Mouse (Mus musculus): ENCODE data around the gene Mthfd2.
"Not testable (repeated sequence)": the region's sequence is repeated elsewhere in the genome, so short reads cannot be mapped to it uniquely, and the experiment has no call there.

Gene Mthfd2

DNA sequence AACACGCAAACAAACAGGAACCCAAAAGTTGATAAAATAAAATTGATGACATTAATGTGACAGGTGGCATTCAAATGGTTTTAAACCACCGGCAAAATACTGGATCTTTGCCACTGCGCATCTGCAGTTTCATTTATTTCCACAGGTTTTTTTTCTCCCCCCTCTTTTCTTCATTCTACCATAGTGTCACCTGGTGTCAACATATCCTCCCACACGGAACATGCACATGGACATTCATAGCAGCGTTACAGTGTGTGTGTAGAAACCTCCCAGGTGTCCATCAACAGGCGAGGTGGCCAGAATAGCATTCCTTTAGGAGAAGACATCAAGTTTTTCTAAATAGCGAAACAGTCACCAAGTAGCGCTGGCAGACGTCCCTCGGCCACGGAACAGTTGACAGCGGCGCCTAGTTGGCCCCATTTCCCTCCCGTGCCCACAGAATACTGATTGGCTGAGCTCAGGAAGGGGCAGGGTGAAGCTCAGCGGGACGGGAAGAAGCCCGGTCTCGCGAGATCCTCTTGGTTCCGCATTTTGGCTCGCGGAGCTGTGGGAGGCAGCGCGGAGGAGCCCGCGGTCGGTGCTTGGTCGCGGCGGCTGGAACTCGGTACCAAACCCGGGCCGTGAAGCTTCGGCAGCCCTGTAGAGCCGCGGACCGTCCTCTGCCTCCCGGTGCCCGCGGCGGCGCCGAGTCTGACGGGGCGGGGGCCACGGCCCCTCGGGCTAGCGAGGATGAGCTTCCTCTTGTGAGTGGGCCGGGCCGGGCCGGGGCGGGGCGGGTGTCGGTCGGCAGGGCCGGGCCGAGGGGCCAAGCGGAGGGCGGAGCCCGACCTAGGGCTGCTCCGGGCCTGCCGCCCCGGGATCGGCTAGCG is at the start of gene Mthfd2, which contains the start of gene Mob1a:
Gene Mthfd2, minus strand, starts transcription at position 384 of the 869 bp plus-strand sequence.
Gene Mob1a, plus strand, starts transcription at position 492 of the 869 bp plus-strand sequence.
- DNase-seq (ENCODE audit: low spot score in 2 of 2): peak; percentile 97

DNA sequence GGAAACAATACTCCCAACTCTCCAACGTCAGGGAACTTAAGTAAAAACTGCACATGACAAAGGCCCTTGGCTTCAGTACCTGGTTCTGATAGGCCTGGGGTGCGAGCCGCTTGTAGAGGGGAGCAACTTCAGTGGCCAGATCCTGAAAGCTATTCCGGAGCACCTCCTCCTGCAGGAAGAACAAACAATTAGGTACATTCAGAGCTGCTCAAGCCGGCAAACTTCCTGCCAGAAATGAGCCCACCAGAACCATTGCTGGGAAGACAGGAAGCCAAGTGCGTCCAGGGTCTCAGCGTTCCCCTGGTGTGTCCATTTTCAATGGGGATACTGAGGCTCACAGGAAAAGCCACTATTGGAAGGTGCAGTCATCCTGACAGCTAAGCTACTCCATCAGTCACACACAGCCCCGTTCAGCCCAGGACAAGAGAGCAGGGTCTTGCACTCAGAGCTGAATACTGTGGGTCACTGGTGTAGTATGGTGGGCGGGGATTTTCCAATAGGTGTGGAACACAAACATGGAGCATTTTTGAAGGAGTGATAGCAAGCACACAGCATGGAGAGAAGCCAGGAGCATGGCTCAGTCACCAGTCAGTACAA is 48.1 kb upstream of the Mthfd2 start:
- no peak for DNase-seq (ENCODE audit: low spot score in 2 of 2)

DNA sequence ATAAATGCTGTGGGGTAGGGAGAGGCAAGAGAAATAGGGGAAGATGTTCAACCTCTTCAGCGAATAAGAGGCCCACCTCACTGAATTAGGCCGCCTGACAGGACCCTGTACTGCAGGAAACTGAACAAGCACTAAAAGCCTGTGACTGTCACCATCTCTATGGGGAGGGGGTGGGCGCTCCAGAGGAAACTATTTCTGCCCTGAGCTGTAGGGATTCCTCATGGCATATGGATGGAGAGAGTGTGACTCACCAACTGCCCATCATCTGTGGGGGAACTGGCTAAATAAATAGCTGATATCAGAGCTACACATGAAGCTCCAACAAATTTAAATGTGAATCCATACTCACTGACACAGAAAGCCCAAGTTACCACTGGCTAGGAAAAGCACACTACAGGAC is 45.6 kb upstream of the Mthfd2 start:
- no peak for DNase-seq (ENCODE audit: low spot score in 2 of 2)

DNA sequence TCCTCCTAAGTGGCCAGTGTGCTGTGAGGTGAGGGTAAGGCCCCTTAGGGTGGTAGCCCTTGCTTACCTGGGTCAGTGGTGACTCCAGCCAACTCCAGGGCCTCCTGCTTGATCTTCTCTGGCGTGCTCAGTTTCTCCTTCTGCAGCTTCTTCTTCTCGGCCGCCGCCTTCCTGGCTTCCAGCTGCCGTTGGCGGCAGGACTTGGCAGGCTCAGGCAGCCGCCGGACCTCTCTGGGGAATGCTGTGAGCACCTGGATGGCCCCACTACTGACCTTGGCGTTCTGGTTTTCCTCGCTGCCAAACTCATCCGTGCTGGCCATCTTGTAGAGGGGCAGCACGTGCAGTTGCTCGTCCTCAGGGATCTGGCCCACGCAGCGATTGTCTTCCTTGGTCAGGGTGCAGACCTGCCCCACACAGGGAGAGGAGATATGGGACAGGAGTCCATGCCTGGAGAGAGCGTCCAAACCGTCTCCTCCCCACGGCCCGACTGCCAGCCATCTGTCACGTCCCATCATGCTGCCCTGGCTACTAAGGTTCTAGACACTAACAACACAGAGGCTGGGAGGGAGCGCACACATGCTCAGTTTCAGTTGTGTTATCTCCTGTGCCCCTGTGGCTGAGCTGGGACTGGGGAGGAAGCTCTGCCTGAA is 44.7 kb upstream of the Mthfd2 start:
- DNase-seq (ENCODE audit: low spot score in 2 of 2): no peak

DNA sequence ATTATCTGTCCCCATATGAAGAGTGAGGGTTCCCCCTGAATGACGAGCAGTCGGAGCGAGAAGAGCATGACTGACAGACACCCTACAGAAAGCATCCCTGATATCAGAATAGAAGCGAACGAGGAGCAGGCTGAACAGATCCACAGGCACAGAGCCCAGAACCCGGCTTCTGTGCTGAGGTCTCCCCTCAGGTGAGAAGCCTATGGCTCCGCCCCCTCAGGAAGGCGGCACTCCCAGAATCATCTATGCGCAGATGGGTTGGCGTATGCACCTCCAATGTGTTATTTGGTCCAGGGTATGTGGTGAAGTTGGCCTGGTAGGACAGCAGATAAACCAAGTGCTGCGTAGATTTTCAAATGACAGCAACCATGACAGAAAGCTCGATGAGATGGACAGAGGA is 37.4 kb upstream of the Mthfd2 start:
- no peak for DNase-seq (ENCODE audit: low spot score in 2 of 2)

DNA sequence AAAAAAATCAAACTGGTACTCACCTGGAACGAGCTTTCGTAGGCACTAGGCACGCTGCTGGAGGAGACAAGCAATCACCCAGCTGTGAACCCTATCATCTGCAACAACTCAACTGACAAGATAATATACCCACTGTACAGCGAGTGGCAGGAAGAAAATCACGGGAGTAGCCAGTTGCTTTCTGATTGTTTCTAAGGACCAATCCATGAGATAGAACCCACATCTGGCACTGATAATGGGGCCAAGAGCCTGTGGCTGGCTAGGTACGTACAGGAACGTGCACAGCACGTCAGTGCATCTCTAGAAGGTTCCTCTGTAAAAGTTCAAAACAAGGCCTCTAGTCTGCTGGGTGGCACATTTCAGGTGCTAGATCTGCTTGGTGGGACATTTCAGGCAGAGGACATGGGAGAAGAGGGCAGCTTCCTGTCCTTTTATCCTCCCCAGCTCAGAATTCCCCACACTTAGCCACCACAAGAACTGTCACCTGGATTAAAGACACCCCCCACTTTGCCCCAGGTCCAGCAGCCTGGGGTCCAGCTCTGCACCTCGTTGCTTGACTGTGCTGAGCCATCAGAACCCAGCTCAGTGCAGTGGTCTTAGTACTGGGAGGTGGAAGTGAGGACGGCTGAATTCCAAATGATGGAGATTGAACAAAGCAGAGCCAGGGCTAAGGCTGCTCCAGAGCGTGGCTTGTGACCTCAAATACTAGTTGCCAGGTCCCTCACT is 36.0 kb upstream of the Mthfd2 start:
- no peak for DNase-seq (ENCODE audit: low spot score in 2 of 2)

DNA sequence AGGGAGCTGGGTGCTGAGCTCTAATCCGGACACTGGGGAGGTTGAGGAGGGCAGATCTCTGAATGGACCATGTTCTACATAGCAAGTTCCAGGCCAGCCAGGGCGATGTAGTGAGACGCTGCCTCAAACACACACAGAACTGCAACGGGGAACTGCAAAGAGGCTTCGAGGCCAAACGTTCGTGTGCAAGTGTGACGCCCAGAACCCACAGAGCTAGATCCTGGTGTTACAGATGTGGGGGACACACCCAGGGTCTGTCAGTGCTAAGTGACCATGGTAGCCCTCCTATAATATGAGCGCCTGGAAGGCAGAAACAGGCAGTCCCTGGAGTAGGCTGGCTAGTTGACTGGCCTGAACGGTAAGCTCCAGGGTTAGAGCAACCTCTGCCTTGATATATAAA is 31.7 kb upstream of the Mthfd2 start:
- peak in 1 of 2 experiments; percentile 29 for DNase-seq (ENCODE audit: low spot score in 2 of 2)

DNA sequence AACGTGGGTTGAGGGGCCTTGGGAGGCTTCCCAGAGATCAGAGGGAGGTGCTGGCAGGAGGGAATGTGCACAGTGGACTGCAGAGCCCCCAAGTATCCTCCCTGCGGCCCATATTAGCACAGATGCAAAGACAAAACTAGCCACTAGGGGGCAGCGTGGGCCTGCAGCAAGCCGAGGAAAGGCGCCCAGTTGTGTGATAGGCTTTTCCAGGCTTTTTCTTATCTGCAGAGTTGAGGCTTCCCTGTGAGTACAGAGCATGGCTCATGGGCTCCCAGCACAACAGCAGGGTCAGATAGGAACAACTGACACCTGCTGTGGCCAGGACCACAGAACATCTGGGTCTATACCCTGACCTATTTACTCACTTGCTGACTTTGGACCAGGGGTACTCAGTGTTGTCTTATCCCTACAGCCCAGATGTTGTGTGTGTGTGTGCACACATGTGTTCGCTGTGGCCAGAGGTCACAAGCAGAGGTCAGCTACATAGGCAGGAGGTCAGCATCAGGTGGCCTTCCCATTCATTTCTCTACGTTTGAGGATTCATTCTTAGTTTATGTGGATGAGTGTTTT is 30.9 kb upstream of the Mthfd2 start:
- DNase-seq (ENCODE audit: low spot score in 2 of 2): peak; percentile 82 to 90

DNA sequence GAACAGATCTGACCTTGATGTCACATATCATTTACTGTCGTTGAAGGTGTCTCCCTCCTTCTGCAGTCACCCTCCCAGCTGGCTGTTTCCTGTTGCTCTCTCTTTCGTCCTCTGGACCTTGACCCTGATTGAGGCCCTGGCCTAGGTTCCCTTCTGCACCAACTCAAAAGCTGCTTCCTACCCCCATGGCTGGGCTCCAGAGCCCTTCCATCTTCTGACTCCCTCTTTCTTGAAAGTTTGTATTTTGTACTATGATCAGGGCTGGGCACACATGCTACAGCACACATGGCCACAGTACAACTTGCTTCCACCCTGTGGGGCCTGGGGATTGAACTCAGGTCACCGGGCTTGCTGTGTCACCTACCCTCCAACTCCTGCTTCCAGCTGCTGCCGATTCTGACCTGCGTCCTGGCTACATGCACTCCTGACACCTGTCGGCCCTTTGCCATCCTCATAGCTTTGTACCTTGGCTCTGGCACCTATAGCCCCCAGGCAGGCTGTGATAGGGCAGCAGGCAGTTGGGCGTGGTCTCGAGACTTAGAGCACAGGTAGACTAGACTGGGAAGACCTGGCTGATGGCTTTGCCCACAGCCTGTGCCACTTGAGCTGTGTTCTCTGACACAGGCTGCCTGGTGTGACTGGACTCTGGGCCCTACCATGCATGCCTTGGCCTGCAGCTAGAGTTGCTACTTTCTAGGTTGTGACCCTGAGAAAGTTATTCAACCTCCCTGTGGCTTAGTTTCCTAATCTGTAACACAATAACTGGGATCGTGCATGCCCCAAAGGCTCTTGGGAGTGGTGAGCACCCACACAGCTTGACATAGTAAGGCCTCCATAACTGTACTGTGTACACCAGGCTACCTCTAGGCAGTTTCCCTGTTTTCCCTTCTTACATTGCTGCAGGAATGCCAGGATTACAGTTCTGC is 29.4 kb upstream of the Mthfd2 start:
- DNase-seq (ENCODE audit: low spot score in 2 of 2): peak in 1 of 2 experiments; percentile 34

DNA sequence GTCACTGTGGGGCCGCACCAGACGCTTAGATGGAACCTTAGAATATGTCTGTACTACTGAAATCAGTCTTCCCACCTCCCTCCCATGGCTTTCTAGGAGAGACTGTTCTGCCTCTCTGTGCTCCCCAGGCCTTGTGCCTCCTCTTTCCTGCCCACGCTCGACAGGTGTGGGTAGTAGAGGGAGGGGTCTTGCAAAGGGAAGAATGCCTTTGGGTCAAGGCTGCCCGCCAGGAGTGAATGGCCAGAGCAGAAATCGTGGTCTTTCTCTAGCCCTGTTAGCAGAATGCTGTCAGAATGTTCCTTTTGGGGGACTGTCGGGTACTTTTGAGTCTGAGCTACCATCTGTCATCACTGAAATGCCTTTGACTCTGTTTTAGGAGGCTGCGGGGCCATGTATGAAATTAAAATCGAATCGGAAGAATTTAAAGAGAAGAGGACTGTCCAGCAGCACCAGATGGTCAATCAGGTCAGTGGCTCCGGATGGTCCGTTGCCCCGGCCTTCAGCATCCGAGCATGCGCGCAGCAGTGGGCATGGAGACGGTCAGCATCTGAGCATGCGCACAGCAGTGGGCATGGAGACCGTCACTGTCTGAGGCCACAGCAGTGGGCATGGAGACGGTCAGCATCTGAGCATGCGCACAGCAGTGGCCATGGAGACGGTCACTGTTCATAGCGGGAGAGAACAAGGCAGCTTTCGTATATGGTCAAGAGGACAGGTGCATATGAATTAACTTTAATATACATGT is 27.1 kb upstream of the Mthfd2 start:
- peak in 1 of 2 experiments; percentile 65 for DNase-seq (ENCODE audit: low spot score in 2 of 2)

DNA sequence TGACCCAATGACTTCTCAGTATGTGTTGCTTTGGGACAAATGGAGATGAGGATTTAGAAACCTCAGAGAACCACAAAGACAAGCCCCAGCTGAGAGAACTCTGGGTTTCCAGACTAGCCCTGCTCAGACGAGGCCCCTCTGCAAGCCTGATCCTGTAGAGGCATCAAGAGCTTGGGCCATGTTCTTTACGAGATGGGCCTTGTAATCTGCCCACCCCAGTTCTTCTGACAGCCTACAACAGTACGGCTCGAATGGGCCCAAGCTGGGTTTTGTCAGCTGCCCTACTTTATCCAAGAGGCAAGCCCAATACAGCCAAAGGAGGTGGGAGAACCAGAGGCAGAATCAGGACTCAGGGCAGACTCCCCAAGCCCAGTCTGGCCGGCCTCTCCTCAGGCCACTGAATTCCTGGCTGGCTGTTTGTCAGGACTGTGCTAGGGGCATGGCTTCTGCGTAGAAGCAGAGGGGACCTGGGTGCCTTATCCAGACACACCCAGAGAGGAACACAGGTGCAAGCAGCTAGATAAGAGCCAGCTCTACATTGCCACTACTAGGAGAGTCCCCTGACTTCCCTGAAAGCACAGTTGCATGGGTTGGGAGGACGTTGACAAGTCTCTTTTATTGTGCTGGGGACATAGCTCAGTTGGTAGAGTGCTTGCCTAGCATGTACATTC is 25.9 kb upstream of the Mthfd2 start:
- DNase-seq (ENCODE audit: low spot score in 2 of 2): peak in 1 of 2 experiments; percentile 30

DNA sequence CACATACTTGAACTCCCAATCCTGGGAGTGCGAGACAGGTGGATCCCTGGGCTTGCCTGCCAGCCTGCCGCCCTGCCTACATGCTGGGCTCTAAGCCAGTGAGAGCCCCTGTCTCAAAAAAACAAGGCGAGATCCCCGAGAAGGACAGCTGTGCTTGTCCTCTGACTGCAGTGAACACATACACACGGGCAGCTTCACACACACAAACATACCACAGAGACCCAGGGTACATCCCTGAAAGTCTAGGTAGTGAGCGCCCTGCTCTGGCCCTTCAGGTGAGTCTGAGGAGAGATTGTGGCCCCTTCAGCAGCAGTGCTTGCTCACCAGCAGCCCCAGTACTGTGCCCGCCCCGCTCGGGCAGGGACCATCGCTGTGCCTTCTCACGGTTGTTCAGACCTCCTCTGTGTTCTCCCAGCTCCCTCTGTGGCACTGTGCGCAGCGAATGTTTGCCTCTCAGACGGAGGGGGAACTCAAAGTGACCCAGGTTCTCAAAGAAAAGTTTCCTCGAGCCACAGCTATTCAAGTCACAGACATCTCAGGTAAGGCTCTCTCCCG is 25.2 kb upstream of the Mthfd2 start:
- peak in 1 of 2 experiments; percentile 31 for DNase-seq (ENCODE audit: low spot score in 2 of 2)

DNA sequence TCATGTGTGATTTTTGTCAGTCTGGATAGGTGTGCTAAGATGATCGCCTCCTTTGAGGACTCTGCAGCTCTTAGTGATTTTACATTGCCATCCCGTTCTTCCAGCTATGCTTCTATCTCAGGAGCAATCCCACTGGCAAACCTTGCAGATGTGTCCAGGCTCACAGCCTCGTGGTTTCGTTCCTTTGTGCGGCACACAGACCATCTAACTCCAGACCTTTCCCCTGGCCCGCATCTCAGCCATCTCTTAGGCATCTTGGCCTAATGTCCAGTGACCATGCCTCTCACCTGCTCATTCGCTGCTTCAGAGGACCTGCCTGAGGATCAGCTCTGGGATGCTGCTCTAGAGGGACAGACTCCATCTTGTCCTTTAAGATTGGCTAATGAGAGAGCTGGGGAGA is 24.5 kb upstream of the Mthfd2 start:
- DNase-seq (ENCODE audit: low spot score in 2 of 2): peak in 1 of 2 experiments; percentile 36

DNA sequence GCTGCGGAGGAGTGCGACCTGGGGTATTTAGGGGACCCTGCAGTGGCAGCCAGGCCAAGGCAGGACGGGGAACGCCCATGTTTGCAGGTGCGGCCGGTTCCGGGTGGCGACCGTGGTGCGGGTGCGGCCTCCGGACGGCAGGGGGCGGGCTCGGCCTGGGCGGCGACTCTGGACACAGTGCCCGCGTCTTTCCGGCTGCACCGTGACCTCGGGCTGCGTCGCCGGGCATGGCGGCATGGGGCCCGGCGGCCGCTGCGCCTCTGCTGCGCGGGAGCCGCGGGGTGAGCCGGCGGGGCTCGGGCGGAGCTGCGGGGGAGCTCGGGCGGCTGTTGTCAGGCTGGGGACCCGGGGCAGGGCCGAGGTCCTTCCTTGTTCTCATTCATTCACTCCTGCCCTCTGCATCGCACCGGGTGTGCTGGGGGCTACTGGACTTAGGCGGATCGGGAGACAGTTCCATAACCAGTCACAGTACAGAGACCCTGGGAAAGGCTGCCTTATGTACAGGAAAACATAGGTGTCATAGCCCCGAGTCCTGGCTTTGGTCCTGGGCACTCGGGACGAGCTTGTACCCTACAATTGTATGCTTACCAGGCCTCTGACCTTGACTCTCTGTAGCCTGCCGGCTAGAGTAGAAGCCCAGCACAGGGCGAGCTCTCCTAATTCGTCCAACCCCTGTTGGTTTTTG is 23.7 kb upstream of the Mthfd2 start:
- DNase-seq (ENCODE audit: low spot score in 2 of 2): peak; percentile 87 to 90

DNA sequence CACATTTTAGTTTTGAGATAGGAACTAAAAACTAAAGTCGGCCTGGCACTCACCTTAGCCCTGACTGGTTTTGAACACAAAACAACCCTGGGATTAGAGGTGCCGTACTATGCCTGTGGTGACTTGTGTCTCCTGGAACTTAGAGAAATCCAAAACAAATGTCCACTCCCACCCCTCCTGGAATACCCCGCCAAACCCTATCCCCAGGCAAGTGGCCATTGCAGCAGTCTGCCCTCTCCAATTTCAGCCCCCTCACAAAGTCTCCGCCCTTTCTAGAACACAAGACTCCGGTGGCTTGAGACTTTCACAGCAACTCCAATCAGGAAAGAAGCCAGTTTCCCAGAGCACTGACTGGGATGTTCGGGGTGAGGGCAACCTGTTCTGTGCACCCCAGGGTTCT is 23.2 kb upstream of the Mthfd2 start, which contains the start of gene Bola3:
Gene Bola3, plus strand, starts transcription at position 275 of the 400 bp plus-strand sequence.
- no peak for DNase-seq (ENCODE audit: low spot score in 2 of 2)

DNA sequence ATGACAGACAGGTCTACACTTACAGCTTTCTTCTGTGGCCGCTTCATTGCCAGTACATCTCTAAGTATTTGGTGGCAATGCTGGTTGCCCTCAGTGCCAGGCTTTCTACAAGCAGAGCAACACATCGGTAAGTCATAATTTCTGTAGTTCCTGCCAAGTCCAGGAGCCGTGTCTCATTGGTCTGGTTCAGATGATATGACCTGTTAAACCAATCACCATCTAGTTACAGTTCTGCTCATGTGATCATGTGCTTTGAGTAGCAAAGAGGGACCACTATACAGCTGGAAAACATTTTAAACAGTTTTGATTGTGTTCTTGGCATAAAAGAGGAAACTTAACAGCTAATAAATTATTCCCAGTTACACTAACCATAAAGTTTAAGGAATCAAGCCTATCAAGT is 22.2 kb upstream of the Mthfd2 start:
- peak in 1 of 2 experiments; percentile 26 for DNase-seq (ENCODE audit: low spot score in 2 of 2)

DNA sequence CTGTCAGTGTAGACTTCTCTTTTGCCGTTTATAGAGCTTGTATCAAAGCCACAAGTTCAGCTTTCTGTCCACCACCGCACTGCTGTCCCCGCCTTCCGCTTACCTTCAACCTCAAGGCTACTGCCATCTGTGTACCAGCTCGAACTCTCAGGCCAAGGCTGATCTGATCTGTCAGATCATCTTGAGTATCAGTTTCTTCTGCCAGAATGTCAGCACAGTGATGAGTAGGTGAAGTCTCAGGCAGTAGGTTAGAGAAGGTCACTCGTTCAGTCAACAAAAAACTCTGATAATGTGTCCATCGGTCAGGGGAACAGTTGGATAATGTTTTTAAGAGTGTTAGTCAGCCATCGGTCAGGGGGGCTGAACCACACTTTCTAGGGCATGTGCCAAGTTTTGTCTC is 19.6 kb upstream of the Mthfd2 start:
- not testable (repeated sequence) for DNase-seq (ENCODE audit: low spot score in 2 of 2)

DNA sequence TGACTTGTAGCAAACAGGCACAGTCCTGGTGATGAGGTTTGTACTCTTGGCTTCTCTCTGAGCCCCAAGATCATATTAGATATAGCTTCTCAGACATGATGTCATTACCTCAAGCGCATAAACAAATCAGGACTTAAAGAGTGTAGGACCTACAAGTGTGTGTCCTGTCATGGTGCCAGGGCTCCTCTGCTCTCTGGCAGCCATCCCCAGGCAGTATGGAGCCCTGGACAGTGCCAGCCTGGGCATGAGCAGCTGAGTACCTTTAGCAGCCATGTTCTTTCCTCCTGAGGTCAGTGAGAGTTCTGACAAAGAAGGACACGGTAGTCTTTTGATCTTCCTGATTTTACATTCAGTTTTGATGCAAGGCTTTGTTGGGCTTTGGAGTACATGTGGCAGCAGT is 17.2 kb upstream of the Mthfd2 start:
- DNase-seq (ENCODE audit: low spot score in 2 of 2): no peak
